Mouse (Mus musculus): ENCODE results near the gene Sbk1.

DNA sequence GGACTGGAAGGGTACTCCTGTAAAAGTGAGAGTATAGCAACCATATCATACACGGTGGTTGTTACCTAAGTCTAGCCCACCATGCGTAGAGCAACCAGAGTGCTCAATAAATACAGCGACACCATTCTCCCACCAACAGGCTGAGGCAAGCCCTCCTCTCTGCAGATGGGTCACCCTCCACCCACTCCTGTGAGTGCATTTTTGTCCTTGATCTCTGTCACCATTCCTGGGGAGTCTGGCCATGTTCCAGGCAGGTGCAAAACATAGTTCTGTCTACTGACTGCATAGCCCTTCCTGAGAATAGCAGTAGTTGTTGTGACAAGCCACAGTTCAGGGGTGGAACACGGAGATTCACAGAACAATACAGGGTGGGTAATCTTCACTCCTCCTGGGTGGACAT lies 12.0 kb downstream of the Sbk1 start:
- TF ChIP-seq POLR2A (IDR thresholded peaks at IDR 0.05; ENCODE audit: borderline replicate concordance, extremely low read depth, insufficient read depth, insufficient read length, poor library complexity, severe bottlenecking) (no peak), CTCF (IDR thresholded peaks at IDR 0.05; ENCODE audit: borderline replicate concordance, extremely low read depth, insufficient read depth, insufficient read length) (no peak)

Data from brain, embryonic 14.5 days (tissue).